Mouse (Mus musculus): ENCODE results near the gene Aqr. TPM values are rescaled to one million over a fixed set of nuclear protein-coding genes. Genes with fewer than 3 reads are reported as not detected.

Gene Aqr
- total RNA-seq, 2 experiments from 2014 or later = 10.1 to 10.3 TPM

DNA sequence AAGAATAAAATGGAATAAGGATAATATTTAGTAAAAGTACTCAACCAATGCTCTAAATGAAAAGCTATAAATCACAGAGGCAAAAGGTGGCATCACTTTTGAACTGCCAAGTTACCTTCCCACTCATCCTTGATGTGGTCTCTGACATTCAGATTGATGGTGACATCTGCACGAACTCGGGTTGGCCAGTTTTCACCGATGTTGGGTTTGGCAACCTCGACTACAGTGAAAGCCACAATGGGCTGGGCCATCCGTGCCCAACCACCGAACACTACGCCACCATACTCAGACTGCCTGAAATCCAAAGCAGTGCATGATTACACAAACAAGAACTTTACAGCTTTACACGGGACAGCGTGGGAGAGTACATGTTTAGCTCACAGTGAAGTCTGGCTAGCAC, 50.1 kb downstream of the Aqr start:
- no peak for DNase-seq

- DNase-seq = peak; percentile 10
These were observed 51.0 kb downstream of the Aqr start for GRCm38 (mm10) chr2:114135777-114136176.

DNA sequence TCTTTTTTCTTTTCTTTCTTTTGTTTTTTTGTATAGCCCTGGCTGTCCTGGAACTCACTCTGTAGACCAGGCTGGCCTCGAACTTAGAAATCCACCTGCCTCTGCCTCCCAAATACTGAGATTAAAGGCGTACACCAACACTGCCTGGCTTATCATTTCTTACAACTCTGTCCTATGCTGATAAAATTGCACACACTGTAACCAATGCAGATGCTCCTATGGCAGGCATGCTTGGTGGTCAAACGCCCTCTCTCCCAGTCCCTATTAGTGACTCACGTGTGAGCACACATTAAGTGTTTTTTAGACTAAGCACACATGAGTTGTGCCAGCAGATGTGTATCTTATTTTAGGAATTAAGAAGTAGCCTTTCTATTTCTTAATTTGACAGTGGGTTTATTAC, 53.5 kb downstream of the Aqr start:
- DNase-seq = no peak

DNA sequence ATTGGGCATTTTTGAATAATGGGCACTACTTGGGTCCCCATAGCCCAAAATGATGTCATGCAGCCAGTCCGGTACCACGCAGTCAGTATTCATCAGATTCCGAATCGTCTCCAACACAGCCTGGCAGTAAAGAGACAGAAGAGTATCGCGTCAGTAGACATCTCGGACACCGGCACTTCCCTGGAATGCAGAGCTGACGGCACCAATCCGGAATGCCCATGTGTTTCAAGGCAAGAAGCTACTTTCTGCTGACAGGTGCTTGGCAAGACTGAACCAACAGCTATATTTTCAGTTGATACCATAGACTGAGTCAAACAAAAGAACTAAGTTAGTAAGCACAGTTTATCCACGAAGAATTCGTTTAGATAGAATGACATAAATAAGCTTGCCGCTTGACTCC, 56.2 kb downstream of the Aqr start:
- peak; percentile 12 for DNase-seq

GRCm38 (mm10) chr2:114123304-114123703, 63.5 kb downstream of the Aqr start:
- no peak for DNase-seq

- DNase-seq = no peak
These were observed 67.4 kb downstream of the Aqr start for GRCm38 (mm10) chr2:114119451-114119850.

DNA sequence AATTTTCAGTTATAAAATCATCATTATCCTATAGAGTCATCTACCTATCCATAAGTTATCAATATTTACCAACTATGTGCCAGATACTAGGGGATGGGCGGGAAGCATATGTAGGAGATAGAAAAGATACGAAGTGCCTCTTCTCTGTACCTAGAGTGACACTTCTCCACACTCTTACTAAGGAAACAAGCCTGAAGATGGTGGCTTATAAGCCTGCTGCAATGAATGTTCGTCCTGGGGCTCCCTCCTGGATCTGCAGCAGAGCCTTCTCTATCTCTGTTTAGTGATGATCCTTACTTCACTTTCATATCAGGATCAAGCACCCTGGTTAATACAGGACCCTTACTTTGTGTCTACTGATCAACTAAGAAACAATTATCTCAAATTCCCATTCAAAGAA, 69.2 kb downstream of the Aqr start:
- no peak for DNase-seq

DNA sequence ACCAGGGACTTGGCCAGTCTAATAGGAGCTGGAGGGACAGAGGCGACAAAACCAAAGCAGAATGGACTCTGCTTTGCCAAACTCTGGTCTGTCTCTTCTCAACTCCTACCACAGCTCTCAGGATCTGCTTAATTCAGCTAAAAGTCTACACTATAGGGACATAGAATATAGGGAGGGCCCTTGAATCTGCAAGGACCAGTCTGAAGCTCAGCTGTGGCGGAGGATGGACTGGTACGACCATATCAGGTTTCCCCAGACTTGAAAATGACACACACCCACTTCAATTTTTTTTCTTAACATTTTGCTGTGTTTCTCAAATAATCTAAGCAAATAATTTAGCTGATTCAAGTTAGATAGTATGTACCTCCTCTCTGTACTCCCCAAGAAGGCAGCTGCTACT, 69.6 kb downstream of the Aqr start:
- no peak for DNase-seq

GRCm38 (mm10) chr2:114115563-114115962, 71.3 kb downstream of the Aqr start:
- no peak for DNase-seq

DNA sequence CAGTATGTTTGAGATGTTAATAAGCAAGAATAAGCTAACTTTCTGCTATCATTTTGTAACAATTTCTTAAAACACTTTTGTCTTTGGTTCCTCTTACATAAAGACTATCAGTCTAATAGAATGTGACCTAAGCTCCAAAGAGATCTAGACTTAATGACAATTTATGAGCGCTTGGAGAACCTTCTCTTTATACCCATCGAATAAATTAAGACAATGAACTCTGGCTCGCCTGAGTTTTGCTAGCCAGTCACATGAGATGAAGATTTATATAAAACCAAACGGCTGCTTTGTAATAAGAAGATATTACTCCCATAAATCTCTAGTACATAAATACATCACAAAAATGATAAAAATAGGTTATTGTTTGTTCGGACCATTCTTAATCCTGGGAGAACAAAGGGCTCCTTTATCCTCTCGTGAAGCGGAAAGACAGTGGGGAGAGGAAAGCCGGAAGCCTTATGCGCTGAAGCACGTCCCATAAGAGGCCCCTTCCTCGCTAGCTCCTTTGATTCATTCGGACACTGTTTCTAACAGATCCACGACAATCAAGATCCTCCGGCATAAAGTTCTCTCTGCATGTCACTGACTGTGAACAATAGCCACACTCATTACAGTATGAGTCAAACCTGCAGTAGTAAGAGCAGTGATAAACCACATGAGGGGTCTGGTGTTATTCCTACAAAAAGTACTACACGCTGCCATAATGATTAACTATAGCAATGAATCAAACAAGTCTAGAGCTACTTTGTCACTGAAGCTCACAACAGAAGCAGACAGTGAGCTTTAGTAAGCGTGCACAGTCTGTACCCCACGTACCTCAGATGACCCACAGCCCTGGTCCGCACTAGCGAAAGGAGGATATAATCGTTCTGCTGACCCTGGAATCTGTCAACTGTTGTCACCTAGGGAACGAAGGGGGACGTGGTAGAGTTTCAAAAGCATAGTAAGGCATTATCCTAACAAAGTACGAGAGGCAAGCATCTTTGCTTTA, 79.2 kb downstream of the Aqr start:
- no peak for DNase-seq

DNA sequence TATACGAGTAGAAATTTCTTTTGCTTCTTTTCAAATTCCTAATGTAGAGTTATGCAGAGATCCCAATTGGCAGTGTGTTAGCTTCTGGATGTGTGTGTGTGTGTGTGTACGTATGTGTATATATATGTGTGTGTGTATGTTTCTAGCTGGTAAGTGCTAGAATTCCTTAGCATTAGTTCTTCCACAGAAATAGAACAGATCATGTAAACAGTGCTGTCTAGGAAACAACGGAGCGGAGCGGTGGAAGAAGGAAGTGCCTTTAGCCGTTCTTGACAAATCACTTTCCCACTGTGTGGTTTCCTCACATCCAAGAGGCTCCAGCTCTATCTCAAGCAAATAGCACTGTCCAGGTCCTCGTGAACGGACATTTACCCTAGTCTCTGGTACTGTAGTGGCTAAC, 80.4 kb downstream of the Aqr start:
- DNase-seq = no peak

- no peak for DNase-seq
These were observed 84.4 kb downstream of the Aqr start for GRCm38 (mm10) chr2:114102471-114102870.

DNA sequence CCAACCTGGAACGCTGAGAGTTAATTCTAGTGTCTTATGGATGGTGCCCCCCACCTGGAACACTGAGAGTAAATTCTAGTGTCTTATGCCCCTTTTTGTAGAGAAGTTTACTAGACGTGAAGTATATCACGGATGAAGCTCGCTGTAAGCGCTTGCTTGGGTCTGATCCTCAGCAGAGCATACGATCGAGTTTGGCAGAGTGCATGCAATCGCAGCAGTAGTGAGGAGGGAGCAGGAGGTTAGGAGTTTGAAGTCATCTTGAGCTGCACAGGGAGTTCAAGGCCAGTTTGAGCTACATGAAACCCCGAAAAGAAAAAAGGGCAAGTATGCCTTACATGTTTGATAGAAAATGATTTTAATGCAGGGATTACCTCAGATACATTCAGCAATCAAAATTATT, 86.0 kb downstream of the Aqr start:
- DNase-seq = no peak

DNA sequence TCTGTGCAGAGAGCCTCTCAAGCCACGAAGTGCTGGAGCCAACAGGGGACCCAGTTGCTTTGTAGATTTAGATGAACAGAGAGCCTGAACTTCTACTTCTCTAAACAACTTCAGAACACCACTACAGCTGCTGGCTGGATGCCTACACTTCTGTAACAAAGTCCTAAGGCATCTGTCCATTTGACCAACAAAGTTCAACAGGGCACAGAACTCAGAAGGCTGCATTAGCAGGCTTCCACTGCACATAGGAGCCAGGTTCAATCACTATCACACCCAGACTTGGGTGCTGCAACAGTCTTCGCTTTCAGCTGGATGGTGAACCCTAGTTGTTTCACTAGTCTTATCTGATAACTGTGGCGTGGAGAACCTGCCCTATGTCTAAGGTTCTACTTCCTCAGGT, 87.0 kb downstream of the Aqr start:
- DNase-seq = no peak

- no peak for DNase-seq
These were observed 87.7 kb downstream of the Aqr start for GRCm38 (mm10) chr2:114099109-114099508.

DNA sequence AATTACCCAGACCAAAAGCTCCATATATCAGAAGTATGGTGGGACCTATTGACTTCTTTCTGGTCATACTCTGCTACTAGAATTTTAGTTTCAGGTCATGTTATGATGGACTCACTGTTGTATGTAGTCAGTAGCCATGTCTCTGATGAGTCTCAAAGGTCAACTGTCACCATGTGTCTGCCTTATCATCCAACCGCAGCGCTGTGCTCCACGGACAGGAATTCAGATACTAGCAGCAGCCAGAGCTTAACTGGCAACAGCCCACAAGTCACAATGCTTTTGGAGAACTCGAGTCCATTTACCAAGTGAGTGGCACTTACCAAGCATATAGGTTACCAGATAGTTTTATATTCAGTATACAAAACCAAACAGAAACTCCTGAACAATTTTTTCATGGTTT, 89.2 kb downstream of the Aqr start:
- DNase-seq = no peak

DNA sequence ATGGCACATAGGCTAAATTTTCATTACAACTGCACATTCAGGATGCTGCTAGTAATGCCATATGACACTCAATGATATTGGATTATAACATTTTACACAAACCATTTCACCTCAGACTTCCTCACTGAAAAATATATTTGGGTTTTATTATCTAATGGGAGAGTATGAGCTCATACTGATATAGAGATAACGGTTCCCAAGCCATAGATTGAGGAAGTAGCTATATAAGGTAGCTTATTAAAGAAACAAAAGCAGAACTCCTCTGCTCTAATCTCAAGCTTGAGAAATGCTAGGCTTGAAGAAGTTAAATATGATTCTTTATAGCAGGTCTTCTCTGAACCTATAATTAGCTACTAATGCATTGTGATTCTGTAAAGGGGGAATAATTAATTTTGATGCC, 90.3 kb downstream of the Aqr start:
- DNase-seq = no peak

GRCm38 (mm10) chr2:114095348-114095747, 91.5 kb downstream of the Aqr start:
- no peak for DNase-seq

DNA sequence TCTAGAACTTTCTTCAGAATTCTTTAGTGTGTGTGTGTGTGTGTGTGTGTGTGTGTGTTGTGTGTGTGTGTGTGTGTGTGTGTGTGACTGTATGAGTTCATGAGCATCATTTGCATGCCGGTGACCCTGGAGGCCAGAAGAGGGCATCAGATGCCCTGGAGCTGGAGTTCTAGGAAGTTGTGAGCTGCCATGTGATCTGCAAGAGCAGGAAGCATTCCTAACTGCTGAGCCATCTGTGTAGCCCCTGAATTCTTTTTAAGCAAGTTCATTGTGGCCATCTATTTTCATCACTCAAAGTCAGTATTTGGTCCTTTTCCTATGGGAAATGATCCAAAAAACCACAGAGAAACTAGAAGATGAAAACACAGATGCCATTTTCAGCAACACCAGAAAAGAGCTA, 92.1 kb downstream of the Aqr start:
- DNase-seq = no peak

- DNase-seq = no peak
These were observed 93.2 kb downstream of the Aqr start for GRCm38 (mm10) chr2:114093577-114093976.

- DNase-seq = no peak
These were observed 97.0 kb downstream of the Aqr start for GRCm38 (mm10) chr2:114089862-114090261.

DNA sequence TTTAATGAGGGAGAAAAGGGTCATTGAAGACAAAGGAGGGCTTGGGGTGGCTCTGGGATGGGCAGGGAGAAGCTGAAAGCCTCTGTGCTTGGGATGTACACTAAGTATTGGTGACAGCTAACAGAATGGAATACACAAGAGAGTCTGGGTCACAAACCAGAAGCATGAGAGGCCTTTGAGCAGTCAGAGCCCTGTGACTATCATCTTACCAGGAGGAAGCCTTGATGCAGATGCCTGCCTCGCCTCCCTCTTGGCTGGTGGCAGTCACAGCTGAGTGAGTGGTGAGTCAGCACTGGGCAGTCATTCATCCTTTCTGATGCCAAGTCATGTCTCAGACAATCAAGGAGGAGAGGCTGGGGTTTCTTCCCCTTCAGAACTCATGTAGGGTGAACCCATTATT, 99.6 kb downstream of the Aqr start:
- DNase-seq = peak; percentile 18

GRCm38 (mm10) chr2:114071876-114072275, 114.9 kb downstream of the Aqr start:
- no peak for DNase-seq

GRCm38 (mm10) chr2:114066226-114066625, 120.6 kb downstream of the Aqr start:
- DNase-seq = no peak

Measured in gastrocnemius, postnatal 25 days (tissue).